12 mouse cellular contexts compared by ENCODE assay signal in the genomic region with DNA sequence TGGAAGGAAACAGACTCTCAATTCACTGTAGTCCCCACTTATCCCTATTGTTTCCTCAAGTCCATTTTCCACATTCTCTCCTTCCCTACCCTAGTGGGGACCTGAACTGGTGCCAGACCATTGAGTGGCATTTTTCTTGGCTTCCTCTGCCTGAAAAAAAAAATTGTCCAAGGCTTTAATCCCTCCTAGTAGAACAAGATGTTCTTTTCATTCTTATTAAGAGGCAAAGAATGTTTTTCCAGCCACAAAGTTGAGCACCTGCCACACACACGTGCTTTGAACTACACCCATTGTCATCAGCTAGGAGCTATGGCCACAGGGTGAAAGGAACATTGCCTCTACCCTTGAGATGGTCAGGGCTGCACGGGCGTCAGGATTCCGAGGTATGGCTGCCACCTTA. TPM values are rescaled to one million over a fixed set of nuclear protein-coding genes. Genes with fewer than 3 reads are reported as not detected.
DNase-seq lines count a peak whose midpoint lies in the region; ATAC-seq lines count a peak whose summit lies in the region.
"Had no signal": no experiment of that assay in that cellular context is flagged by ENCODE, and none has a peak within 500 bp of the region (broad histone marks: within the 10 kb centered on the region; RNA-seq: fewer than 3 reads in every experiment).

No protein-coding gene starts in this region.

- H3K4me2 ChIP-seq in embryonic facial prominence, embryonic 13.5 days = no peak overlapping the region
- H3K4me2 ChIP-seq in heart, embryonic 15.5 days = no peak overlapping the region
- H3K4me2 ChIP-seq in embryonic facial prominence, embryonic 14.5 days (ENCODE audit: low read depth, low read length) = no peak overlapping the region
- H3K4me2 ChIP-seq: liver, embryonic 13.5 days had no signal

- WGBS in embryonic facial prominence, embryonic 13.5 days = 74% methylated on average over 4 of the region's 4 CpGs
- WGBS in embryonic facial prominence, embryonic 10.5 days = 83% methylated on average over 4 of the region's 4 CpGs
- 79% methylated on average over 4 of the region's 4 CpGs for WGBS in heart, embryonic 15.5 days
- 77% methylated on average over 4 of the region's 4 CpGs for WGBS in embryonic facial prominence, embryonic 14.5 days
- 86% methylated on average over 4 of the region's 4 CpGs for WGBS in hindbrain, embryonic 10.5 days

- peaks cover 23% of the 10 kb centered on the region for H3K4me1 ChIP-seq in embryonic facial prominence, embryonic 13.5 days
- peaks cover 18% of the 10 kb centered on the region for H3K4me1 ChIP-seq in embryonic facial prominence, embryonic 10.5 days
- H3K4me1 ChIP-seq in heart, embryonic 15.5 days (replicated peaks) = peaks cover 26% of the 10 kb centered on the region
- peaks cover 7% of the 10 kb centered on the region for H3K4me1 ChIP-seq in embryonic facial prominence, embryonic 14.5 days (ENCODE audit: control insufficient read depth, insufficient read depth, low read length)
- peaks cover 19% of the 10 kb centered on the region for H3K4me1 ChIP-seq in hindbrain, embryonic 10.5 days (replicated peaks)
- H3K4me1 ChIP-seq: liver, embryonic 13.5 days had no signal

- H3K27ac ChIP-seq in embryonic facial prominence, embryonic 13.5 days = peak overlapping the region; percentile 44; the same call in 1 of the 2 replicates
- no peak overlapping the region for H3K27ac ChIP-seq in embryonic facial prominence, embryonic 10.5 days (replicated peaks)
- 0 out of 2 replicates have a peak overlapping the region, but pooled peaks have one; percentile 24 for H3K27ac ChIP-seq in heart, embryonic 15.5 days
- H3K27ac ChIP-seq in embryonic facial prominence, embryonic 14.5 days (replicated peaks; ENCODE audit: low read depth, low read length) = no peak overlapping the region; the same call in 1 of the 2 replicates
- no peak overlapping the region for H3K27ac ChIP-seq in hindbrain, embryonic 10.5 days
- H3K27ac ChIP-seq: hindbrain, postnatal 0 days; liver, embryonic 13.5 days had no signal

- no peak overlapping the region for H3K9ac ChIP-seq in embryonic facial prominence, embryonic 13.5 days
- H3K9ac ChIP-seq in heart, embryonic 15.5 days = no peak overlapping the region
- no peak overlapping the region for H3K9ac ChIP-seq in embryonic facial prominence, embryonic 14.5 days (ENCODE audit: low read depth, low read length)
- H3K9ac ChIP-seq: liver, embryonic 13.5 days had no signal

- DNase-seq in embryonic facial prominence, embryonic 10.5 days (ENCODE audit: low spot score) = no peak
- DNase-seq in heart, postnatal 4 days = no peak
- peak; percentile 21 for DNase-seq in embryonic facial prominence, embryonic 14.5 days (ENCODE audit: low spot score)
- DNase-seq in lung, postnatal 25 days (ENCODE audit: low spot score) = peak; percentile 87
- no peak for DNase-seq in thymus, postnatal 4 days
- no peak for DNase-seq in hindbrain, embryonic 10.5 days (ENCODE audit: low spot score)
- DNase-seq: liver, embryonic 13.5 days; right cerebral cortex, postnatal 4 days had no signal

- no peak overlapping the region for H3K4me3 ChIP-seq in embryonic facial prominence, embryonic 13.5 days
- H3K4me3 ChIP-seq in embryonic facial prominence, embryonic 10.5 days = no peak overlapping the region
- H3K4me3 ChIP-seq in heart, embryonic 15.5 days = no peak overlapping the region
- no peak overlapping the region for H3K4me3 ChIP-seq in embryonic facial prominence, embryonic 14.5 days (ENCODE audit: low read depth, low read length)
- H3K4me3 ChIP-seq in hindbrain, embryonic 10.5 days = no peak overlapping the region
- H3K4me3 ChIP-seq: liver, embryonic 13.5 days had no signal

- no peak for ATAC-seq in embryonic facial prominence, embryonic 13.5 days (ENCODE audit: insufficient number of reproducible peaks, insufficient read depth, low FRiP score, low TSS enrichment, low read depth)
- ATAC-seq in heart, embryonic 15.5 days (replicated peaks; ENCODE audit: insufficient number of reproducible peaks, insufficient read depth, low FRiP score, low read depth) = no peak
- ATAC-seq in embryonic facial prominence, embryonic 14.5 days (ENCODE audit: low read depth) = no peak
- ATAC-seq: hindbrain, postnatal 0 days had no signal

- H3K36me3 ChIP-seq in embryonic facial prominence, embryonic 13.5 days = peaks cover 69% of the 10 kb centered on the region
- peaks cover 97% of the 10 kb centered on the region for H3K36me3 ChIP-seq in embryonic facial prominence, embryonic 10.5 days (replicated peaks)
- peaks cover 30% of the 10 kb centered on the region for H3K36me3 ChIP-seq in heart, embryonic 15.5 days
- H3K36me3 ChIP-seq in embryonic facial prominence, embryonic 14.5 days (ENCODE audit: control insufficient read depth, insufficient read depth, low read length) = peaks cover 55% of the 10 kb centered on the region
- peaks cover 77% of the 10 kb centered on the region for H3K36me3 ChIP-seq in hindbrain, embryonic 10.5 days

- H3K9me3 ChIP-seq in embryonic facial prominence, embryonic 13.5 days = 0 out of 2 replicates have a peak, but pooled peaks cover 4% of the 10 kb centered on the region
- H3K9me3 ChIP-seq in embryonic facial prominence, embryonic 10.5 days = no peaks in the 10 kb centered on the region
- no peaks in the 10 kb centered on the region for H3K9me3 ChIP-seq in heart, embryonic 15.5 days (replicated peaks)
- 0 out of 2 replicates have a peak, but pooled peaks cover 5% of the 10 kb centered on the region for H3K9me3 ChIP-seq in embryonic facial prominence, embryonic 14.5 days (ENCODE audit: control insufficient read depth, low read length)
- peaks cover 5% of the 10 kb centered on the region; the same call in 1 of the 2 replicates for H3K9me3 ChIP-seq in hindbrain, embryonic 10.5 days
- H3K9me3 ChIP-seq: liver, embryonic 13.5 days had no signal

- no peaks in the 10 kb centered on the region for H3K27me3 ChIP-seq in embryonic facial prominence, embryonic 13.5 days
- H3K27me3 ChIP-seq in embryonic facial prominence, embryonic 10.5 days (replicated peaks; ENCODE audit: low read depth, poor library complexity, severe bottlenecking) = no peaks in the 10 kb centered on the region
- no peaks in the 10 kb centered on the region for H3K27me3 ChIP-seq in heart, embryonic 15.5 days
- no peaks in the 10 kb centered on the region for H3K27me3 ChIP-seq in embryonic facial prominence, embryonic 14.5 days (replicated peaks; ENCODE audit: control insufficient read depth, insufficient read depth, low read length)
- H3K27me3 ChIP-seq in hindbrain, embryonic 10.5 days (ENCODE audit: insufficient read depth, poor library complexity, severe bottlenecking) = no peaks in the 10 kb centered on the region
- H3K27me3 ChIP-seq: CH12.LX; liver, embryonic 13.5 days had no signal

RNA-seq across cellular contexts. Expression of a gene that starts 56.9 kb away (rescaled TPM):
- polyA plus RNA-seq in embryonic facial prominence, embryonic 13.5 days (2015; fragmentation: Nextera tagmentation; extraction: Ambion mirVana) = 37.5 and 39.4 TPM in 2 replicates
- 38.2 and 39.3 TPM in 2 replicates for polyA plus RNA-seq in embryonic facial prominence, embryonic 10.5 days (2016; fragmentation: Nextera tagmentation; extraction: Ambion mirVana)
- polyA plus RNA-seq in heart, embryonic 15.5 days (2015; fragmentation: Nextera tagmentation; extraction: Ambion mirVana) = 29.2 and 42.3 TPM in 2 replicates
- 100 to 1,000 TPM; 114 to 116 TPM for total RNA-seq in heart, postnatal 4 days (2021)
- polyA plus RNA-seq in embryonic facial prominence, embryonic 14.5 days (2014; fragmentation: Nextera tagmentation; extraction: Ambion mirVana) = 33.0 and 34.6 TPM in 2 replicates
- polyA plus RNA-seq in hindbrain, embryonic 10.5 days (2016; fragmentation: Nextera tagmentation; extraction: Ambion mirVana) = 24.1 and 27.6 TPM in 2 replicates

Comparison
In these comparisons a context has a peak if more than half of its experiments do, and no peak if none do; other contexts are left out.
1. H3K27ac ChIP-seq: peak in embryonic facial prominence, embryonic 13.5 days (single experiment) and heart, embryonic 15.5 days (single experiment); none in embryonic facial prominence, embryonic 10.5 days (single experiment), embryonic facial prominence, embryonic 14.5 days (single experiment) and hindbrain, embryonic 10.5 days (single experiment).
2. DNase-seq: peak in embryonic facial prominence, embryonic 14.5 days (single experiment) and lung, postnatal 25 days (single experiment); none in embryonic facial prominence, embryonic 10.5 days (single experiment), heart, postnatal 4 days (single experiment), thymus, postnatal 4 days (single experiment) and hindbrain, embryonic 10.5 days (single experiment).